Mouse (Mus musculus): ENCODE data around the gene Uroc1.

- no peak for TF ChIP-seq GATA1 (IDR thresholded peaks at IDR 0.05; ENCODE audit: borderline replicate concordance, low read length)
- no peak for TF ChIP-seq FLI1 (IDR thresholded peaks at IDR 0.05; ENCODE audit: low read length)
These were observed 44.8 kb upstream of the Uroc1 start for GRCm38 (mm10) chr6:90288265-90288664.

Measured in megakaryocyte, embryonic 14.5 days (primary cell).